Mouse (Mus musculus): ENCODE measurements around the gene Psmg4.

- TF ChIP-seq CTCF (conservative IDR thresholded peaks at IDR 0.05; ENCODE audit: low read length) = no peak
- TF ChIP-seq POU5F1 (IDR thresholded peaks at IDR 0.05; ENCODE audit: borderline replicate concordance, low read length) = no peak
- no peak for TF ChIP-seq NANOG (IDR thresholded peaks at IDR 0.05; ENCODE audit: borderline replicate concordance, low read length)
Observed at GRCm38 (mm10) chr13:34193384-34193783, 30.6 kb downstream of the Psmg4 start.
